Mouse (Mus musculus): ENCODE measurements around the gene Smyd4. TPM values are rescaled to one million over a fixed set of nuclear protein-coding genes. Genes with fewer than 3 reads are reported as not detected.

Gene Smyd4
- polyA plus RNA-seq, 1 experiment: not detected

DNA sequence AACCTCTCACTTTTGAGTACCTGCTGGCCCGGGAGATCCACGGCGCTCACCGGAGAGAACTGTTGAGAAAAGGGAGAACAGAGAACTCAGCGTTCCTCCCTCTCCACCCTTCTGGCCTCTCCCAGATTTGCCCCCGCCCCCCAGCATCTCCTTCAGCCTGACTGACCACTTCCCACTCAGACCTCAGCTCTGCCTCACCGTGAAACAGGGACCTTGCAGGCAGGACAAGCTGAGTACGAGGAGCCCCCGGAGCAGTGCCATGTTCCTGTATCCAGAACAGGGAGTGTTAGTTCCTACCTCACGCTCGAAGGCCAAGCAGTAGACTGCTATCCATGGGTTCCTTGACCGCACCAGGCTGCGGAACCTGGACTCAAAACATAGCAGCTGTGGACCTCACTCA, 90.0 kb downstream of the Smyd4 start:
- Histone ChIP-seq H3K27ac (ENCODE audit: insufficient read depth, low read depth, low read length) (no peak overlapping the region), H3K4me3 (ENCODE audit: insufficient read depth, low read depth, low read length) (no peak overlapping the region), H3K4me1 (ENCODE audit: control insufficient read depth, insufficient read depth, low read length) (peaks cover 7% of the 10 kb centered on the region)
- 90% methylated on average over 13 of the region's 13 CpGs for WGBS
- TF ChIP-seq POLR2A (IDR thresholded peaks at IDR 0.05; ENCODE audit: insufficient read depth, low read depth, low read length): no peak
- no peak for TF ChIP-seq CTCF (IDR thresholded peaks at IDR 0.05; ENCODE audit: insufficient read depth, low read depth, low read length)

- Histone ChIP-seq H3K27ac (ENCODE audit: insufficient read depth, low read depth, low read length) (no peak overlapping the region), H3K4me1 (ENCODE audit: control insufficient read depth, insufficient read depth, low read length) (peaks cover 11% of the 10 kb centered on the region), H3K4me3 (ENCODE audit: insufficient read depth, low read depth, low read length) (no peak overlapping the region)
- 81% methylated on average over 3 of the region's 3 CpGs for WGBS
- TF ChIP-seq POLR2A (IDR thresholded peaks at IDR 0.05; ENCODE audit: insufficient read depth, low read depth, low read length): no peak
- TF ChIP-seq CTCF (IDR thresholded peaks at IDR 0.05; ENCODE audit: insufficient read depth, low read depth, low read length): no peak
Measured at GRCm38 (mm10) chr11:75438804-75439203, 90.6 kb downstream of the Smyd4 start.

DNA sequence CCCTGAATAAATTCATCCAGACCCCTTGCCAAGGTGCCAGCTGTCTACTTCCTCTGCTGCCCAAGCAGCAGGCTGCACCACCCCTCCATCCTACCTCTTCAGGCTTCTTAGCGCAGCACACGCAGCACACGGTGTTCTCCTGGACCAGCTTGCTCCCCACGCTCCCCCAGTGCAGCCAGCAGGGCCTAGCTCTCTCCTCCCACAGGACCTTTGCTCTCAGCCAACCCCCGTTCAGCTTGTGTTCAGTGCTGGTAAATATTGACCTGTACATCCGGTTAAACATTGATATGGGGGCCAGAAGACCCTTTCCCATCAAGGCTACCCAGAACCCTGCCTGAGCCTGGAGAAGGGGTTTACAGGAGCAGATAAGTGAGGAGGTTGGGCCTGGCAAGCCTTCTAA, 91.1 kb downstream of the Smyd4 start, which contains the start of gene Serpinf2:
Gene Serpinf2, minus strand, starts transcription at position 229 of the 400 bp plus-strand sequence.
- Histone ChIP-seq H3K27ac (ENCODE audit: insufficient read depth, low read depth, low read length) (no peak within 1 kb of the TSS), H3K4me1 (ENCODE audit: control insufficient read depth, insufficient read depth, low read length) (peaks cover 11% of the 10 kb centered on the region), H3K4me3 (ENCODE audit: insufficient read depth, low read depth, low read length) (no peak within 1 kb of the TSS)
- WGBS: 89% methylated on average over 6 of the region's 6 CpGs
- no peak for TF ChIP-seq CTCF (IDR thresholded peaks at IDR 0.05; ENCODE audit: insufficient read depth, low read depth, low read length)
- TF ChIP-seq POLR2A (IDR thresholded peaks at IDR 0.05; ENCODE audit: insufficient read depth, low read depth, low read length): no peak

- WGBS: 91% methylated on average over 3 of the region's 3 CpGs
- no peak overlapping the region for H3K4me3 ChIP-seq (ENCODE audit: insufficient read depth, low read depth, low read length)
Measured at GRCm38 (mm10) chr11:75439951-75440350, 91.7 kb downstream of the Smyd4 start.

GRCm38 (mm10) chr11:75441034-75441433, 92.8 kb downstream of the Smyd4 start:
- no peak overlapping the region for H3K27ac ChIP-seq (ENCODE audit: insufficient read depth, low read depth, low read length)
- no peak overlapping the region for H3K4me3 ChIP-seq (ENCODE audit: insufficient read depth, low read depth, low read length)
- 89% methylated on average over 7 of the region's 7 CpGs for WGBS
- TF ChIP-seq POLR2A (IDR thresholded peaks at IDR 0.05; ENCODE audit: insufficient read depth, low read depth, low read length) (no peak), CTCF (IDR thresholded peaks at IDR 0.05; ENCODE audit: insufficient read depth, low read depth, low read length) (no peak)
- peaks cover 11% of the 10 kb centered on the region for H3K4me1 ChIP-seq (ENCODE audit: control insufficient read depth, insufficient read depth, low read length)

More at GRCm38 (mm10) chr11:75439951-75440350, 91.7 kb downstream of the Smyd4 start:
- TF ChIP-seq CTCF (IDR thresholded peaks at IDR 0.05; ENCODE audit: insufficient read depth, low read depth, low read length) (no peak), POLR2A (IDR thresholded peaks at IDR 0.05; ENCODE audit: insufficient read depth, low read depth, low read length) (no peak)
- Histone ChIP-seq H3K27ac (ENCODE audit: insufficient read depth, low read depth, low read length) (no peak overlapping the region), H3K4me1 (ENCODE audit: control insufficient read depth, insufficient read depth, low read length) (peaks cover 11% of the 10 kb centered on the region)

GRCm38 (mm10) chr11:75441601-75442000, 93.4 kb downstream of the Smyd4 start:
- H3K4me3 ChIP-seq (ENCODE audit: insufficient read depth, low read depth, low read length): no peak overlapping the region
- WGBS: 65% methylated on average over 16 of the region's 16 CpGs
- no peak for TF ChIP-seq CTCF (IDR thresholded peaks at IDR 0.05; ENCODE audit: insufficient read depth, low read depth, low read length)
- TF ChIP-seq POLR2A (IDR thresholded peaks at IDR 0.05; ENCODE audit: insufficient read depth, low read depth, low read length): no peak
- H3K27ac ChIP-seq (ENCODE audit: insufficient read depth, low read depth, low read length): no peak overlapping the region
- H3K4me1 ChIP-seq (ENCODE audit: control insufficient read depth, insufficient read depth, low read length): peaks cover 11% of the 10 kb centered on the region

- WGBS: 80% methylated on average over 8 of the region's 8 CpGs
- Histone ChIP-seq H3K4me3 (ENCODE audit: insufficient read depth, low read depth, low read length) (no peak overlapping the region), H3K27ac (ENCODE audit: insufficient read depth, low read depth, low read length) (no peak overlapping the region), H3K4me1 (ENCODE audit: control insufficient read depth, insufficient read depth, low read length) (peaks cover 11% of the 10 kb centered on the region)
- no peak for TF ChIP-seq CTCF (IDR thresholded peaks at IDR 0.05; ENCODE audit: insufficient read depth, low read depth, low read length)
Measured at GRCm38 (mm10) chr11:75443711-75444110, 95.5 kb downstream of the Smyd4 start.

DNA sequence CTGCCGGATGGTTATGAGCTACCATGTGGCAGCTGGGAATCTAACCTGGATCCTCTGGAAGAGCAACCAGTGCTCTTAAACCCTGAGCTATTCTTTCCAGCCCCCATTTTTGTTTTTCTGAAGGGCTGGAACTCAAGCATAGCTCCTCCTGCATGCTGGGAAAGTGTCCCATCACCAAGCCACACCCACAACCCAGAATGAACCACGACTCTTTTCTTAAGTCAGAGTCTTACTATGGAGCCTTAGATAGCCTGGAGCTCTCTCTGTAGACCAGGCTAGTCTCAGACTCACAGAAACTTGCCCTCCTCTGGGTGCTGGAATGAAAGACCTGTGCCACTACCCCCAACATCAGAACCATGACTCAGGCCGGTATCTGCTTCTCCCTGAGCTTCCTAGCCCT, 100.3 kb downstream of the Smyd4 start:
- 76% methylated on average over 3 of the region's 3 CpGs for WGBS
- H3K27ac ChIP-seq (ENCODE audit: insufficient read depth, low read depth, low read length): no peak overlapping the region
- TF ChIP-seq CTCF (IDR thresholded peaks at IDR 0.05; ENCODE audit: insufficient read depth, low read depth, low read length) (no peak), POLR2A (IDR thresholded peaks at IDR 0.05; ENCODE audit: insufficient read depth, low read depth, low read length) (no peak)
- peaks cover 36% of the 10 kb centered on the region for H3K4me1 ChIP-seq (ENCODE audit: control insufficient read depth, insufficient read depth, low read length)
- H3K4me3 ChIP-seq (ENCODE audit: insufficient read depth, low read depth, low read length): no peak overlapping the region

DNA sequence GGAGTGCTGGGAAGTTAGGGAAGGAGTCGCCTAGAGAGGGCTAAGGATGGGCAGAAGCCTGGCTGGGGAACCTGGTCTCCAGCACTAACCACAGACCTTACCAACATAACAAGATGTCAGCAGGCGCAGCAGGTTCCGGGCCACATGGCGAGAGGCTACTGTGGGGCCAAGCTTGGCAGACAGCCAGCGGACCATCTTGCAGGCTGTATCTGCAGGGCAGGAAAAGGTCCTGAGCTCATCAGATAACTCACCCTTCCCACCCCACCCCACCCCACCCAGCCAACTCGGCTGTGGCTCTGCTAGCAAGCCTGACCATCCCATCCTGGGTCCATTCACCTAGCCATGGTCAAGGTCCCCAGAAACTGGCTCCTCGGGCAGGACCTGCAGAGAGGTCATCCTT, 101.5 kb downstream of the Smyd4 start:
- H3K4me3 ChIP-seq (ENCODE audit: insufficient read depth, low read depth, low read length): no peak overlapping the region
- H3K4me1 ChIP-seq (ENCODE audit: control insufficient read depth, insufficient read depth, low read length): peaks cover 40% of the 10 kb centered on the region
- TF ChIP-seq POLR2A (IDR thresholded peaks at IDR 0.05; ENCODE audit: insufficient read depth, low read depth, low read length) (no peak), CTCF (IDR thresholded peaks at IDR 0.05; ENCODE audit: insufficient read depth, low read depth, low read length) (no peak)
- 81% methylated on average over 7 of the region's 7 CpGs for WGBS
- no peak overlapping the region for H3K27ac ChIP-seq (ENCODE audit: insufficient read depth, low read depth, low read length)
